Mouse (Mus musculus) cerebellum, adult 2 months (tissue): ENCODE measurements at regions not wholly inside any gene's neighbourhood (a gene's known extent, or its start where the extent isn't known, plus 50 kb on each side); places are given as distances from the start of the nearest gene placed in this dataset.

ENCODE experiments used
- CTCF ChIP-seq: fragments of 200-500 bp; IDR thresholded peaks from 2 replicates; pipeline ENCODE4 v1.5.1; 2011; ENCODE audit warnings: low read depth, mild to moderate bottlenecking, control low read depth, low read length, moderate library complexity, borderline replicate concordance; ENCODE audit not compliant: insufficient read depth
- POLR2A ChIP-seq: fragments of 200-500 bp; IDR thresholded peaks from 2 replicates; pipeline ENCODE4 v1.6.1; 2011; ENCODE audit warnings: low read length, control low read depth, borderline replicate concordance; ENCODE audit not compliant: insufficient read depth

- TF ChIP-seq CTCF (no peak), POLR2A (no peak)
Observed at GRCm38 (mm10) chr13:16382936-16383511, 371.4 kb downstream of the Inhba start.
